Mouse (Mus musculus): ENCODE measurements around the gene Ascc1. TPM values are rescaled to one million over a fixed set of nuclear protein-coding genes. Genes with fewer than 3 reads are reported as not detected.
A peak's percentile ranks its signal among the peaks of the same experiment; 100 is the strongest.

The Ascc1 gene
- polyA plus RNA-seq, 1 experiment from 2014 or later: 45.4 TPM

DNA sequence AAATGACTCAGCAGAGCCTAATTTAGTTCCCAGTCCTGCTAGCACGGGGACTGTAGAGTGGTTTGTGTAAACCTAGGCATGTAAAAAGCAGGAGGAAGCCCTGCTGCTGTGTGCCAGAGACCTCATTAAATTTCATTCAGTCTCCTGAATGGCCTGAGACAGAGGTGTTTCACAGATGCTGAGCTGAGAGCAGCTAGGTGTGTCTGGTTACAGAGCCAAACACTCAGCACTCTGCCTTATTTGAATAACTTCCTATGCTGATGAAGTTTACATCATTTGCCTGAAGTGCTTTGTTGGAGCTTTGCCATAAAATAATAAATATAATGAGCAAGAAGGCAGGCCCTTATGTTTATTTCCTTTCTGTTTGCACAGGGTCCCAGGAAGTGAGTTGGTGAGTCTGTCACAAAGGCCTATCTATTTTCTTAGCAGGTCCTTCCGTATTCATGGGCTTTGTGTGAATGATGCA lies 25.0 kb downstream of the Ascc1 start:
- ATAC-seq (ENCODE audit: low FRiP score): peak; percentile 42; the same call in 1 of the 2 replicates
- peak overlapping the region; percentile 73 for H3K27ac ChIP-seq (replicated peaks)
- H3K9ac ChIP-seq (replicated peaks): no peak overlapping the region
- 36% methylated on average over 2 of the region's 2 CpGs for WGBS
- peaks cover 41% of the 10 kb centered on the region for H3K4me1 ChIP-seq
- no peak overlapping the region for H3K4me2 ChIP-seq
- no peaks in the 10 kb centered on the region for H3K27me3 ChIP-seq (replicated peaks)
- no peaks in the 10 kb centered on the region for H3K9me3 ChIP-seq (replicated peaks)
- H3K4me3 ChIP-seq (replicated peaks): no peak overlapping the region
- H3K36me3 ChIP-seq: peaks cover 2% of the 10 kb centered on the region; the same call in 1 of the 2 replicates

DNA sequence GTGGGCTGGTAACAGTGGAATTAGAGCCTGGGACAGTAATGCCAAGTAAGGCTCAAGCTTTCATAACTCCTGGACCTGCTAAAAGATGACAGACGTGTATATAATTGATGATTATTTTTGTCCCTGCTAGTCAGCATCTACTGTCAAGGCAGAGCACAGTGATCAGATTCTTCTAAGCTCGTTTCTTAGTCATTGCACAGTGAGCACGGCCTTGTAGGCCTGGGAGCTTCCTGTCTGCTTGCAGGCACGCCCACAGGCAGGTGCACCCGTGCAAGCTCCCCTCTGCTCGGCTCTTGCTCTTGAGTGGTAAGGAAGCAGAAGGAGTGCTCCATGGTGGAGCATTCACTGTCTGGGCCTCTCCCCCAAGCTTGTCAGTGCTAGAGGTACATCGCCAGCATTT lies 25.6 kb downstream of the Ascc1 start:
- Histone ChIP-seq H3K36me3 (no peaks in the 10 kb centered on the region), H3K4me1 (peaks cover 44% of the 10 kb centered on the region), H3K4me2 (no peak overlapping the region), H3K9me3 (replicated peaks) (no peaks in the 10 kb centered on the region), H3K27me3 (replicated peaks) (no peaks in the 10 kb centered on the region), H3K9ac (replicated peaks) (no peak overlapping the region), H3K4me3 (replicated peaks) (no peak overlapping the region), H3K27ac (replicated peaks) (peak overlapping the region; percentile 73)
- 84% methylated on average over 7 of the region's 7 CpGs for WGBS
- ATAC-seq (ENCODE audit: low FRiP score): no peak

- ATAC-seq (ENCODE audit: low FRiP score): no peak
- Histone ChIP-seq H3K27me3 (replicated peaks) (no peaks in the 10 kb centered on the region), H3K4me1 (peaks cover 45% of the 10 kb centered on the region), H3K27ac (replicated peaks) (peak overlapping the region; percentile 73; the same call in 1 of the 2 replicates), H3K9ac (replicated peaks) (no peak overlapping the region), H3K36me3 (no peaks in the 10 kb centered on the region), H3K9me3 (replicated peaks) (no peaks in the 10 kb centered on the region), H3K4me2 (no peak overlapping the region), H3K4me3 (replicated peaks) (no peak overlapping the region)
- 36% methylated on average over 7 of the region's 7 CpGs for WGBS
Observed at GRCm38 (mm10) chr10:60028979-60029378, 26.4 kb downstream of the Ascc1 start.

- Histone ChIP-seq H3K9me3 (replicated peaks) (no peaks in the 10 kb centered on the region), H3K4me1 (peaks cover 45% of the 10 kb centered on the region), H3K27ac (replicated peaks) (no peak overlapping the region), H3K27me3 (replicated peaks) (no peaks in the 10 kb centered on the region), H3K9ac (replicated peaks) (no peak overlapping the region), H3K4me3 (replicated peaks) (no peak overlapping the region), H3K4me2 (no peak overlapping the region), H3K36me3 (no peaks in the 10 kb centered on the region)
- WGBS: 95% methylated on average over 4 of the region's 4 CpGs
- ATAC-seq (ENCODE audit: low FRiP score): no peak
Observed at GRCm38 (mm10) chr10:60029387-60029786, 26.8 kb downstream of the Ascc1 start.

DNA sequence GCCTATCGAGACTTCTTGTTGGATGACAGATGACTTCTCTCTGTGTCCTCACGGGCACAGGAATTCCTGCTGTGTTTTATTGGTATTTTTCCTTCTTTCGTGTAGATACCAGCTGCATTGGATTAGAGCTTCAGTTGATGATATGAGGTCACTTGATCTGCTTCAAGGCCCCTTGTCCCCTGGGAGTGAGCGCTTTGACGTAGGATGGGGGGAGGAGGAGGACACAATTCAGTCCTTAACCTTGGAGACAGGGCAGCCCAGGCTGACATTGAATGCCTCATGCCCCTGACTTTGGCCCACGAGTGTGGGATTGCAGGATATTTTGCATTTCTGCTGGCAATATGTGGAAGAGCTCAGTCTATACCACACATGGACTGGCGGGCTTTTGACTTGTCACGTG lies 29.0 kb downstream of the Ascc1 start:
- H3K4me3 ChIP-seq (replicated peaks): no peak overlapping the region
- no peak for ATAC-seq (ENCODE audit: low FRiP score)
- H3K27ac ChIP-seq (replicated peaks): no peak overlapping the region
- no peaks in the 10 kb centered on the region for H3K9me3 ChIP-seq (replicated peaks)
- no peaks in the 10 kb centered on the region for H3K36me3 ChIP-seq
- H3K27me3 ChIP-seq (replicated peaks): no peaks in the 10 kb centered on the region
- no peak overlapping the region for H3K9ac ChIP-seq (replicated peaks)
- no peak overlapping the region for H3K4me2 ChIP-seq
- peaks cover 41% of the 10 kb centered on the region for H3K4me1 ChIP-seq
- 70% methylated on average over 8 of the region's 8 CpGs for WGBS

- 39% methylated on average over 2 of the region's 2 CpGs for WGBS
- Histone ChIP-seq H3K9me3 (replicated peaks) (no peaks in the 10 kb centered on the region), H3K9ac (replicated peaks) (no peak overlapping the region), H3K4me3 (replicated peaks) (no peak overlapping the region), H3K27me3 (replicated peaks) (no peaks in the 10 kb centered on the region), H3K27ac (replicated peaks) (no peak overlapping the region), H3K4me2 (no peak overlapping the region), H3K4me1 (peaks cover 36% of the 10 kb centered on the region), H3K36me3 (no peaks in the 10 kb centered on the region)
- ATAC-seq (ENCODE audit: low FRiP score): no peak
Observed at GRCm38 (mm10) chr10:60031985-60032384, 29.4 kb downstream of the Ascc1 start.

DNA sequence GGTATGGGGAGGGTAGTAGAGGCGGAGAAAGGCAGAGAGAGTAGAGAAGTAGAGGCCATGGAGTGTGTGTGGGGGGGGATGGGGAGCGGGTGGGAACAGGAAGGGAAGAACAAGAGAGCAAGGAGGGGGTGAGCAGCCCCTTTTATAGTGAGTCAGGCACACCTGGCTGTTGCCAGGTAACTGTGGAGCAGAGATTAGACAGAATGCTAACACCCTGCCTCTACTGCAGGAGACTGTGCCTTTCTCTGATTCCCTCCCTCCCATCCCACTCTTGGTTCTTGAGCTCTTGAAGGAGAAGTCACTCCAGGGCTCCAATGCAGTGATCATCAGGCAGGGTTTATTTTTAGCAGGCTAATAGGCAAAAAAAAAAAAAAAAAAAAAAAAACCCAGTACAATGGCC lies 30.0 kb downstream of the Ascc1 start:
- Histone ChIP-seq H3K36me3 (no peaks in the 10 kb centered on the region), H3K27ac (replicated peaks) (no peak overlapping the region), H3K4me2 (no peak overlapping the region), H3K27me3 (replicated peaks) (no peaks in the 10 kb centered on the region), H3K9me3 (replicated peaks) (no peaks in the 10 kb centered on the region), H3K4me3 (replicated peaks) (no peak overlapping the region), H3K9ac (replicated peaks) (no peak overlapping the region), H3K4me1 (peaks cover 31% of the 10 kb centered on the region)
- ATAC-seq (ENCODE audit: low FRiP score): no peak
- 66% methylated on average over 2 of the region's 2 CpGs for WGBS

DNA sequence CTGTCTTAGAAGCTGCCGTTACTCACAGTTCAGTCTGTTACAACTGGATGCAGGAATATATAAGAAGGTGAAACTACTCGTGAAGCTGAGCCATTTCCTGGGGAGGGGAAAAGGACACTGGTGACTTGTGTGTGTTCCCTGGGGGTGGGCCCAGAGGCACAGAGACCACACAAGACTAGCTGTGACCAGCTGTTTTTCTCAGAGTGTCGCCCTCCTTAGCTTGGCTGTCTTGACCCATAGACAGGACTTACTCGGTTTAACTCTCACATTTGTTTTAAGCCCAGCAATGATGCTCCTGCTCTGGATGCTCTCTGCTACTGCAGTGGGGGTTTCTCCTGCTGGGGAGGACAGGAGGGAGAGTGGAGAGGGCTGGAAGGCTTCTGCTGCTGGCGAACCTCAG lies 30.5 kb downstream of the Ascc1 start:
- no peaks in the 10 kb centered on the region for H3K36me3 ChIP-seq
- ATAC-seq (ENCODE audit: low FRiP score): no peak
- H3K9me3 ChIP-seq (replicated peaks): no peaks in the 10 kb centered on the region
- no peaks in the 10 kb centered on the region for H3K27me3 ChIP-seq (replicated peaks)
- no peak overlapping the region for H3K4me3 ChIP-seq (replicated peaks)
- WGBS: 56% methylated on average over 5 of the region's 5 CpGs
- H3K27ac ChIP-seq (replicated peaks): no peak overlapping the region
- no peak overlapping the region for H3K4me2 ChIP-seq
- no peak overlapping the region for H3K9ac ChIP-seq (replicated peaks)
- peaks cover 26% of the 10 kb centered on the region for H3K4me1 ChIP-seq

- 84% methylated on average over 3 of the region's 3 CpGs for WGBS
- Histone ChIP-seq H3K4me3 (replicated peaks) (no peak overlapping the region), H3K36me3 (no peaks in the 10 kb centered on the region), H3K9ac (replicated peaks) (no peak overlapping the region), H3K4me1 (peaks cover 15% of the 10 kb centered on the region), H3K27me3 (replicated peaks) (no peaks in the 10 kb centered on the region), H3K9me3 (replicated peaks) (no peaks in the 10 kb centered on the region), H3K27ac (replicated peaks) (no peak overlapping the region), H3K4me2 (no peak overlapping the region)
- no peak for ATAC-seq (ENCODE audit: low FRiP score)
Observed at GRCm38 (mm10) chr10:60034621-60035020, 32.0 kb downstream of the Ascc1 start.

DNA sequence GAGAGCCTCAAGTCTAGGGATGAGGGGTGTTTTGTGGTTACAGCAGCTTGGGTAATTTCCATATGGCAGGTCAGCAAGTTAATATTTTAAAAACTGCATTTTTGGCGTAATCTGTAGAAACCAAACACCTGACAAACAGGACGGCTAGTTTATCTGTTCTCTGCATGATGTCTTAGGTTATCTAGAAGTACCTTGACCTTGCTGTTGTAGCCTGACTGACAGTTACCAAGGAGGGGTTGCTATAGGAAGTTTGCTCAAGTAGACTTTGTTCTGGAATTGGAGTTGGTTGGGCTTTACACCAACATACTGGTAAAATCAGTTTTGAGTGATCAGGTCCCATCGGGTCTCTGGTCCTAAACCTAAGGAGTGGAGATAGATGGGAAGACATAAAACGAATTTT lies 33.1 kb downstream of the Ascc1 start:
- whole genome bisulfite sequencing: 78% methylated on average over 4 of the region's 4 CpGs
- Histone ChIP-seq H3K4me1 (peaks cover 15% of the 10 kb centered on the region), H3K9ac (replicated peaks) (no peak overlapping the region), H3K9me3 (replicated peaks) (no peaks in the 10 kb centered on the region), H3K36me3 (no peaks in the 10 kb centered on the region), H3K4me3 (replicated peaks) (no peak overlapping the region), H3K27me3 (replicated peaks) (no peaks in the 10 kb centered on the region), H3K4me2 (no peak overlapping the region), H3K27ac (replicated peaks) (no peak overlapping the region)
- ATAC-seq (ENCODE audit: low FRiP score): no peak

DNA sequence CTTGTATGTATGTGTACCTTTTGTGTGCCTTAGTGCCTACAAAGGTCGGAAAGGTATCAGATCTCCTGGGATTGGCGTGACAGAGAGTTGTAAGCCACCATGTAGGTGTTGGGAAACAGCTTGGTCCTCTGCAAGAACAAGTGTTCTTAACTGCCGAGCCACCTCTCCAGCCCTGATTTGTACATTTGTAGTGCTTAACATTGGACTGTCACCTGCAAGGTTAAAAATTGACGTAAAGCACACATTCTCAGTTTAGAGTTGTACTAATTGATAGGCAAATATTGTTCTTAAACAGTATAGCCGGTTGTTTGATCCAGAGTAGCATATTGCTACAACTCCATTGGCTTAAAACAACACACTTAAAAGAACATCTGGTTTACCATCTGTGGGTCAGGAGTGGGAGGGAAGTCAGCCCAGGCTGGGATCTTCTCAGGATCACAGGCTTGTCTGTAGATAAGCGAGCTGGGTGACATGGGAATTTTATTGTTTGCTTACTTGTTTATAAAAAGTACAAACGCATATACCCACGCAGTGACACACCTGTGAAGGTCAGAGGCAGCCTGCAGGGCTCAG lies 39.8 kb downstream of the Ascc1 start:
- WGBS: 84% methylated on average over 8 of the region's 8 CpGs
- no peak overlapping the region for H3K9ac ChIP-seq (replicated peaks)
- no peak overlapping the region for H3K4me3 ChIP-seq (replicated peaks)
- no peaks in the 10 kb centered on the region for H3K36me3 ChIP-seq
- H3K9me3 ChIP-seq (replicated peaks): no peaks in the 10 kb centered on the region
- no peaks in the 10 kb centered on the region for H3K27me3 ChIP-seq (replicated peaks)
- no peak for ATAC-seq (ENCODE audit: low FRiP score)
- no peak overlapping the region for H3K4me2 ChIP-seq
- no peak overlapping the region for H3K27ac ChIP-seq (replicated peaks)
- H3K4me1 ChIP-seq: no peaks in the 10 kb centered on the region

DNA sequence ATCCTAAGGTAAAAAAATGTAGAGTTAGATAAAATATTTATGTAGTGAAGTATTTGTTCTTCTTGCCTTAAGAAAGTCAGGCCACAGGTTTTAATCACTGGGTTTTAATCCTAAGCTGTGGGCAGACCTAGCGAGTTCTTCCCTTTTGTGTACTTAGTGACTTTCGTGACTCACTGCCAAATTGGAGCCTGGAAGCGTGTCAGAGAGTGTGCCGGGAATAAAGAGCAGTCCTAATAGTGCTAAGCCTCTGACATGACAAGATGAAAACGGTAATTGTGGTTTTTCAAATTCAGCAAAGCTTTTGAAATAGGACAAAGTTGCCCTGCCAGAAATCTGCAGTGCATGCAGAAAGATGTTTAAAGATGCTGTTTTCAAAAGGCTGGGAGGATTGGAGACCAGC lies 44.1 kb downstream of the Ascc1 start:
- Histone ChIP-seq H3K36me3 (peaks cover 11% of the 10 kb centered on the region), H3K27me3 (replicated peaks) (no peaks in the 10 kb centered on the region), H3K4me3 (replicated peaks) (no peak overlapping the region), H3K4me2 (no peak overlapping the region), H3K27ac (replicated peaks) (no peak overlapping the region; the same call in 1 of the 2 replicates), H3K9ac (replicated peaks) (no peak overlapping the region), H3K4me1 (no peaks in the 10 kb centered on the region), H3K9me3 (replicated peaks) (no peaks in the 10 kb centered on the region)
- ATAC-seq (ENCODE audit: low FRiP score): no peak
- WGBS: 35% methylated on average over 5 of the region's 5 CpGs

Measured in neural tube, embryonic 15.5 days (tissue).